Mouse (Mus musculus): ENCODE measurements around the gene Ctsf.
"Not testable (repeated sequence)": the region's sequence is repeated elsewhere in the genome, so short reads cannot be mapped to it uniquely, and the experiment has no call there.

Ctsf gene

DNA sequence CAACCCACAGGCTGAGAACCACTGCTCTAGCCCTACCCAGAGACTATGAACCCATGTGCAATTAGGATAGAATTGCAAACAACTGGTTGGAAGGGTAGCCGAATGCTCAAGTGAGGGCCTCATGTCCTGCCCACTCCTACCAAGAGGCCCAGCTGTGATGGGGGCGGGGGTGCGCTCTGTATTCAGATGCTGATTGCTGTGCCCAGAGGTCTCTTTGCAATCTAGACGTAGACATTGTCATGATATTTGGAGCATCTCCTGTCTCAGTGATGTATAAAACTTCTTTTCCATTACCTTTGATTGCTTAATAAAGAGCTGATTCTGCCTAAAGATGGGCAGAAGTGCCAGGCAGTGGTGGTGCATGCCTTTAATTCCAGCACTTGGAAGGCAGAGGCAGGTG lies 5.1 kb upstream of the Ctsf start:
- in situ Hi-C loops (cut with MboI, MseI) = no loop called here

DNA sequence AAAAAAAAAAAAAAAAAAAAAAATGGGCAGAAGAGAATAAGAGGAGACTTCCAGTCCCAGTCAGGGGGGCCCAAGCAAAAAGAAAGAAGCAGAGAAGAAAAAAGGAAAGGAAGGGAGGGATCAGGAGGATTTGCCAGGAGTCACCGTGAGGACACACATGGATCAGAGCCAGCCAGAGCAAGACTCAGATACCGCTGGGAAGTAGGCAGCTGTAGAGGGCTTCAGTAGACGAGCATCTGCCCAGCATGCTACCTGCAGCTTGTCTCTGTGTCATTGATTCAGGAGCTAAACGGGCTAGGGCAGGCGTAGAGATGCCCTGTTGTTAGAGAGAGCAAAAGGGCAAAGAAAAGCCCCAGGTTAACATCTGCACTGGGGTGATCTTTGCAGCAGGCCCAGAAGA lies 4.6 kb upstream of the Ctsf start:
- in situ Hi-C loops (cut with MboI, MseI) = no loop called here

DNA sequence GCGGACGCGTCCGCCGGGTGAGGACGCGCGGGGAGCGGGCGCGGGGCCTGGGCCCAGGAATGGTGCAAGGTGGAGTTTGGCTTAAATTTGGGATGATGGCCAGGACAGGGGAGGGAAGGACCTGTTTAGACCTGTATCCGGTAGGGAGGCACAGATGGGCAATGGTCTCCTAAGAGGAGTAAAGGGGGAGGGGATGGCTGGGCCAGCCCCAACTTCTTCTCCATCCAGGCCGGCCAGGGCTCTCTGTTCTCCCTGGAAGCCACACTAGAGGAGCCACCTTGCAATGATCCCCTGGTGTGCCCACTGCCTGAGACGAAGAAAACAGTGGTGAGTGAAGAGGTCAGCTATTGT lies 515 bp downstream of the Ctsf start:
- in situ Hi-C loops (cut with MboI, MseI) = no loop called here

DNA sequence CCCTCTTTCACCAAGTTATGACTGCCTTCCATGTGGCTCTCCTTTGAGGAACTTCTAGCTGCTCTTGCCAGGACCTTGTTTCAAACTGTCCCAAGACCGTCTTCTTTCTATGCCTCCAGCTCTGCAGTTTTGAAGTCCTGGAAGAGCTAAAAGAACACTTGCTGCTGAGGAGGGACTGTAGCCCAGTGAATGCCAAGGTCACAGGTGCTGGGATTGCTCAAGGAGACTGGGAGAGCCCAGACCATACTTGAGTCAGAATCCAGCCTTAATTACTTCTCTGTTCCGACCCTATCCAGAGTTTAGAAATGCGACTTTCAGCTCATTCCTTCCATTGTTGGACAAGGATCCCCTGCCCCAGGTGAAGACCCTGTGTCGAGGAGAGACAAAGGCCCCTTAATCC lies 1.0 kb downstream of the Ctsf start:
- in situ Hi-C loops (cut with MboI, MseI) = no loop called here

DNA sequence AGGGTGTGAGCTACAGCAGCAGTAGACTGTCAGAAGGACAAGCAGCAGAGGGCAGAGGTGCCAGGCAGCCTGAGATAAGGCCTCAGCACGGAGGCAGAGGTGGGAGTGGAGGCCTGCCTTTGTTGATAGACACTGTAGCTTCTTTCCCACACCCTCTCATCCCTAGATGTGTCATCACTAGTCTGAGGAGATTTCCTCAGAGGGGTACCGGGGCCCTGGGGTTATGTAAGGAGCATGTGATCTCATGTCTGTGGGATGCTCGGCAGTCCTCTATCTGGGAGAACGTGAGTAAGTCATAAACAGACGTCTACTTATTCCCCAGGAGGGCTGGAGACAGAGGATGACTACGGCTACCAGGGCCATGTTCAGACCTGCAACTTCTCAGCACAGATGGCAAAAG lies 4.2 kb downstream of the Ctsf start:
- in situ Hi-C loops (cut with MboI, MseI) = no loop called here

DNA sequence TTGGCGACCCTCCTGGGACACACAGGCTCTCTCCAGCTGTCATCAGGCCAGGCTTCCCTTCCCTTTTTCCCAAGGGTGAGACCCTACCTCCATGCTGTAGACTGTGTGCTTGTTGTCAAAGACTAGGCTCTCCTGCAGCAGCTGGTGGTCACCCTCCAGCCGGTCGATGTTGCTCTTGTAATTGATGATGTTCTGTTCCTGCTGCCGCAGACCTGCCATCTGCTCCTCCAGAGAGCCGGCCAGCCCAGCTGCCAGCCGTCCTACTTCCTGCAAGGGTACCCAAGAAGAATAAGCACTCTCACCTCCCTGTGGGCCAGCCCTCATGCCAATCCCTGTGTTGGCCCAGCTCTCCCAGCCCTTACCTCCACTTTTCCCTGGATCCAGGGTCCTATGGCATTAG lies 8.1 kb downstream of the Ctsf start:
- in situ Hi-C loops (cut with MboI, MseI) = no loop called here

DNA sequence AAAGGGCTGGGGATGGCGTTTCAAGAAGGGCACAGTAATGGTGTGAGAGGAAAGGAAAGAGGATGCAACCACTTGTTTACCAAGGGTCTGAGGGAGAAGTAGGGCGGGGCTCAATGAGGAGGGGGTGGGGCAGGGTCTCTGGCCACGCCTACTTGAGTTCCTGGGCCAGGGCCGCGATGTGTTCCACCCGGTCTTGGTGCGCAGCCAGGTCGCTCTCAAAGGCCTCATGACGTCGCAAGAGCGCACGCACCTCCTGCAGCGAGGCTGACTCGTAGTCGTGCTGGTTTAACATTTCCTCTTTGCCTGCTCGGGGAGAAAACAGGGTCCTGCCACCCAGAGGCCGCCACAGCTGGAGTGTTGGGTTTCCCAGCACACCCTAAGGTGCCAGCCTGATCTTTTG lies 10.2 kb downstream of the Ctsf start:
- in situ Hi-C loops (cut with MboI, MseI) = no loop called here

DNA sequence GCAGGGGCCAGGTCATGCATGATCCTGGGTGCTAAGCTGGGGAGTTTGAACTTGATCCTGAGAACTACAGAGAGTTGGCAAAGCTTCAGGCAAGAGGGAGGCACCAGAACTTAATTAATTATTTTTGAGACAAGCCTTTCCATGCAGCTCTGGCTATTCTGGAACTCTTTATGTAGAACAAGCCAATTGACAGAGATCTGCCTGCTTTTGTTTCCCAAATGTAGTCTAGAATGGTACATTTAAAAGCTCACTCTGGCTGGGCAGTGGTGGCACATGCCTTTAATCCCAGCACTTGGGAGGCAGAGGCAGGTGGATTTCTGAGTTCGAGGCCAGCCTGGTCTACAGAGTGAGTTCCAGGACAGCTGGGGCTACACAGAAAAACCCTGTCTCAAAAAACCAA lies 19.7 kb downstream of the Ctsf start:
- in situ Hi-C loops (cut with MboI, MseI) = not testable (repeated sequence)

DNA sequence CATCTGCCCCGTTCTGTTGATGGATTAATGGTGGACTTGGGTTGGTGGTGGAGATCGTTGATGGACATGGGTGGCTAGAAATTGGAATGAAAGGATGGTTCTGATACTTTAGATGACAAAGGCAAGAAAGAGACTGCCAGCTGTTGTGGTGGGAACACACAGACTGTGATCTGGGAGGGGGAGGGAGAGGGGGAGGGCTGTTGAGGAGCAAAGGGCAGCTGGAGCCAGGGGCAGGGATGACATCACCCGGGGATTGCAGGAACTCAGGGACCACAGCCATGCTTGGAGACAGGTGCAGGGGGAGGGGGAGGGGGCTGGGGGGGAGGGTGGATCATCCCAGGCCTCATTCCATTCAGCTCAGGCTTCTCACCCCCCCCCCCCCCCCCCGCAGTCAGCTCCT lies 21.3 kb downstream of the Ctsf start:
- in situ Hi-C loops (cut with MboI, MseI) = no loop called here

DNA sequence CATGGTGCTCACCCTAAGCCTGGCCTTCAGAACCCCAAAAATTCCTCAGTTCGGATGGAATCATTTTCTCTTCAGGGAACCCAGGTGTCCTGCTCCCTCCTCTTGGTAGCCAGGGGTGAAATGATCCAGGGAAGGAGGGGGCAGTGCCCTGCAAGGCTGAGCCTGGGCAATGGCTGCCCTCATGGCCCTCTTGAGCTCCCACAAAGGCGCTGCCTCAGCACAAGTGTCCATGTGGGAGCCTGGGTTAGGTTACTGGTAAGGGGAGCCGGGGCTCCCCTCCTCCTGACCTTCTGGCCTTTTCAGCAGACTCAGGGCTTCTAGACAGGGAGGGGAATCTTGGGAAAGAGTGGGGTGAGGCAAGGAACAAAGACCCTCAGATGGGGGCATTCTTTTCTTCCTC lies 21.8 kb downstream of the Ctsf start:
- in situ Hi-C loops (cut with MboI, MseI) = no loop called here

DNA sequence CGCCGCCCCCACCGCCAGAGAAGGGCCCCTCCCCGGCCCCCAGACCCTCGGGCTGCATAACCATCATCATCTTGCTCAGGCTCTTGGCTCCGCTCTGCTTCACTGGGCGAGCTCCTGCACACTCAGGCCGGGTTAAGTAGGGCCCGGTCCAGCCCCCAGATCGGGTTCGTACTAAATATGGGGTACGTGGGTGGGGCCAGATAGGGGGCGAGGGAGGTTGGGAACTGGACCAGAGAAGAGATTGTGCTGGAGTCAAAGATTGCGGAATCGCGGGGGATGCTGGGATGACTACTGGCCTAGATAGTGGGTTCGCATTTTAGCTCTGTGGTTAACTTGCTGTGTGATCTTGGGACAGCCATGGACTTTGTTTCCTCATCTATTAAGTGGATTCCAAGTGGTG lies 22.9 kb downstream of the Ctsf start, which contains the start of gene Actn3:
Gene Actn3, minus strand, starts transcription at position 125 of the 400 bp plus-strand sequence.
- in situ Hi-C loops (cut with MboI, MseI) = no loop called here

DNA sequence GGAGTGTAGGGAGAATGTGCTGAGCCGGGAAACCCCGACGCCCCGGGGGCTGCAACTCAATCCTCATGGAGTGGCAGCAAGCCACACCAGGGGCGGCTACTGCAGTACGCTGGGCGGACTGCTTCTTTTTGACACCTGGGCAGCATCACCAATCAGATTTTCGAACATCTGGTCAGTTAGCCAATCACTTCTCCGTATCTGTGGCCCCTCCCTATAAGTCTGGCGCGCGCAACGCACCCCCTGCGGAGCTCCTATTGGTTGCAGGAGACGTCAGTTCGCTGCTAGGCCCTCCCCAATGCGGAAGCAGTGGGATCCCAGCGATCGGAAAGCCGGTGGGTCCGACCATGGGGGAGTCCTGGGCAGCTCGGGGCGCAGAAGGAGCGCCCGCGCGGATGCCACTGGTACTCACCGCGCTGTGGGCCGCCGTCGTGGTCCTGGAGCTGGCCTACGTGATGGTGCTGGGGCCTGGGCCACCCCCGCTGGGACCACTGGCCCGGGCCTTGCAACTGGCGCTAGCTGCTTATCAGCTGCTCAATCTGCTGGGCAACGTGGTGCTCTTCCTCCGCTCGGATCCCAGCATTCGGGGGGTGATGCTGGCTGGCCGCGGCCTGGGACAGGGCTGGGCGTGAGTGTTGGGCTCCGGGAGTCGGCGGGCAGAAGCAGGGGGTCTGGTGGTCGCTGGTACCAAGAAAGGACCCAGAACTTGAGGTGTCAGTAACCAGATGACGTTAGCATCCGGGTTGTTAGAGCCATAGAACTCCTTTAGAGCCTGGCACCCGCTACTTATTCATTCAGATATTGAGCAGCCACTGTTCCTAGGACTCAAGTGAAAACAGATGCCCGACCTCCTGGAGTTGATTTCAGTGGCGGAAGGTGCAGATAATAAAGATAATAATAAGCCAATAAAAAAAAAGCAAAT lies 23.7 kb downstream of the Ctsf start, which contains the start of gene Zdhhc24:
Gene Zdhhc24, plus strand, starts transcription at position 264 of the 919 bp plus-strand sequence.
- in situ Hi-C loops (cut with MboI, MseI) = no loop called here

DNA sequence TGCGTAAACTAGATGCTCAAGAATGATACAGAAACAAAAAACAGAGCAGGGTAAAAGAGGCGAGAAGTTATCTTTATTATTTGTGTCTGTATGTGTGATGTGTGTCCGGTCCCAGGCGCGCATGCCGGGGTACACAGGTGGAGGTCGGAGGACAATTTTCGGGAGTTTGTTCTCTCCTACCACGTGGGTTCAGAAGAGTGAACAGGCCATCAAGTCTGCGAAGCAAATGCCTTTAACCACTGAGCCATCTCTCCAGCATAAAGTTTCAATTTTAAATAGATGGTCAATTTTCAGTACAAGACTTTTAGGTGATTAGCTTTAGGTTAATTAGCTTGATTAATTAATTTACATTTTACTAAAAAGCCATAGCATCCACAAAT lies 24.4 kb downstream of the Ctsf start:
- in situ Hi-C loops (cut with MboI, MseI) = no loop called here

DNA sequence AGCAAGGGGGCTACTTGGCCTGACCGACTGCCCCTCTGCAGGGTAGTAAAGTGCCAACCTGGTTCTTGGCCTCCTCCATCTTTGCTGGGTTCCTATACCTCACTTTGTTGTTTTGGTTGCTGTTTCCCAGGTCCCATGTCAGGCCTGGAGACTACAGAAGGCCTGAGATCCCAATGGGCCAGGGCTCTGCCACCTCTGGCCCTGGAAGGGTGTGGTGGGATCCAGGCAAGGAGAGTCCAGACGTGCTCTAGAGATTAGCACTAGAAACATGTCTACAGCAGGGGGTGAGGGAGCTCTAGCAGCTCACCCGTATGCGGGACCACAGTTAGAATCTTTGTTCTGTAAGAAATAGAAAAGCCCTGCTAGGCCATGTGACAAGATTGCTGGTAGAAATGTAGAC lies 29.0 kb downstream of the Ctsf start:
- in situ Hi-C loops (cut with MboI, MseI) = no loop called here

DNA sequence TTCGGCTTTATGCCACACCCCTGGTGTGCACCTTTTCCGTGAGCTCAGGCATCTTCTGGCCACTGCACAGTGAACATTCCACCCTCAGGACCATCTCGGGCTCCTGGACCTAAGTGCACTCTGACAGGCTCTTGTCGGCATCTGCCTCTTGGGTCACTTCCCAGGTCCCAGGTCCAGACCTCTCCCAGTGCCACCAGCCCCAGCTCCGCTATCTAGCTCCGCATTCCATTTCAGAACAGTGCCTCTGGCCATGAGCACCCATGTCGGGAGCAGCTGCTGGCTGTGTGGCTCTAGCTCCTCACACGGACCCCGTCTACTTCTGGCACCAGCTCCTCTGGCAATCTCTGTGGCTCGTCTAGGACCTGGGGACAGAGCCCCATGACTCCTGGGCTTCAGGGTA lies 34.9 kb downstream of the Ctsf start:
- in situ Hi-C loops (cut with MboI, MseI) = loop anchor here (5.0 kb wide), 2 partner anchors 38 to 68 kb away; partner anchors contain the start of gene Dpp3

DNA sequence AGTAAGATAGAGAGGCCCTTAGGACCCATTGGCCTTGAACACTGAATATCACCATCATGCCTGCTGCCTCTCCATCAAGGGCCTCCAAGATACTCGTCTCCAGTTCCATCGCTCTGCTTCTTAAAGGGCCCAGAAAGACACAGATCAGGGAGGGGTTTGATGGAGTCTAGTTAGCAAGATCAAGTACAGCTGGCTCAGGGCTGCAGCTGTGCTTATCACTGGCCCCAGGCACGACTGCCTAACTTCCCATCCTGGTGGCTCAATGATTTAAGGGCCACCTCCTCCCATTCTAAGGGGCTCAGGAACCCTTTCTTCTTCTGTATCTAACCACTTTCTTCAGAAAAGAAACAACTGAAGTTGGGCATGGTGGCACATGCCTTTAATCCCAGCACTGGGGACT lies 36.9 kb downstream of the Ctsf start:
- in situ Hi-C loops (cut with MboI, MseI) = loop anchor here (5.0 kb wide), 1 partner anchor 66 kb away; no protein-coding TSS in a partner anchor

DNA sequence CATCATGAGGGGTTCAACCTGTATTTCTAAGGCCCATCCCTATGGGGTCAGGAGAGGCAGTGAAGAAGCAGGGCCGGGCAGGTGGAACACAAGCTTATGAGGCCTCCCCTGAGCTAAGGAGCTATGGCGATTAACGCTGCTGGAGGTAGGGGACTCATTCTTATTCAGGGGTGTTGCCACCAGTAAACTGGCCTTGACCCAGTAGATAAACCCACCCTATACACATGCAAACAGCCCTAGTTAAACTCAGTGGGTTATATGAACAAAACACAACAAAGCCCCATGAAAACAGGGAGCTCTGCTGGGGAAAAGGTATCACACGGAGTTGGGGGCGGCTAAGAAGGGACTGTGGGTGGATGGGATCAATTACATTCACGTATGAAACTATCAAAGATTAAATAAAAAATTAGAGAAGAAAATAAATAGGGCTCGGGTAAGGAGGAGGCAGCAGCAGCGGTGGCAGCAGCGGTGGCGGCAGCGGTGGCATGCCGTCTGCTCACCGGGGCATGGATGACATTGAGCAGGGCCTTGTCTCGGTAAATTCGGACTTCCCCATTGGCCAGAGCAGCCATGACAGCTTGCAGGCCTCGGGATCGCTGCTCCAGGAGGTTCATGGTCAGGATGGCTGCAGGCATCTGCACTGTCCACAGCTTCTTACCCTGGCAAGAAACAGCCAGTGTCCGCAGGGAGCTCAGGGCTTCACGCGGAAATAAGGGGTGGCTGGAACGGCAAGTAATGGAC lies 42.0 kb downstream of the Ctsf start:
- in situ Hi-C loops (cut with MboI, MseI) = no loop called here

DNA sequence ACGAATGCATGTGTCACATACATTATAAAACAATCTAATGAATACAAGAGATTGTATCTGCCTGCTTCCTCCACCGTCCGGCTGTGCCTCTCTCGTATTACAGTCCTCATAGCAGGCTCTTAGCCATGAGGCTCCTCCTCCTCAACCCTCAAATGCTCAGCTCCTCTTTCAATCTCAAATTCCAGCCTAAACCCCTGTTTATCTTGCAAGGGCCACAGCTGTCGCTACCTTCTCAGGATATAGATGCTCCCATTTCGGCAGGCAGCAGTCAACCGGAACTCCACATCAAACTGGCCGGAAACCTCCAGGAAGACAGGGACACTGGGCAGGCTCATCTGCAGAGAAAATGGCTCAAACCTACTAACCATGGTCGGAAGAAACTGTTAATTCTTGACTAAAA lies 44.0 kb downstream of the Ctsf start:
- in situ Hi-C loops (cut with MboI, MseI) = no loop called here

DNA sequence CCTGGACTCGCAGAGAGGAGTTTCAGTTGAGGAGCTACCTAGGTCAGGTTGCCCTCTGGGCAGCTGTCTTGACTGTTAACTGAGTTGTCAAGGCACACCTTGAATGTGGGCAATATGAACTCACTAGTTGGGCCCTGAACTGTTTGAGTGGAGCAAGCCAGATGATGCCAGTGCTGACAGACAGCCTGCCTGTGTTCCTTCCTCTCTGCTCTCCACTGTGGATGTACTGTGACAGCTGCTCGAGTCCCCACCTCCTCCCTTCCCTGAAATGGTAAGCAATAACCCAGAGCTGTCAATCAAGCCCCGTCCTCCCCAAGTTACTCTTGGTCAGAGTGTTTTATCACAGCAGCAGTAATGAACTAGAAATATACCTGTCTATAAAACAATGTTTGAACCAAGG lies 45.0 kb downstream of the Ctsf start:
- in situ Hi-C loops (cut with MboI, MseI) = no loop called here

DNA sequence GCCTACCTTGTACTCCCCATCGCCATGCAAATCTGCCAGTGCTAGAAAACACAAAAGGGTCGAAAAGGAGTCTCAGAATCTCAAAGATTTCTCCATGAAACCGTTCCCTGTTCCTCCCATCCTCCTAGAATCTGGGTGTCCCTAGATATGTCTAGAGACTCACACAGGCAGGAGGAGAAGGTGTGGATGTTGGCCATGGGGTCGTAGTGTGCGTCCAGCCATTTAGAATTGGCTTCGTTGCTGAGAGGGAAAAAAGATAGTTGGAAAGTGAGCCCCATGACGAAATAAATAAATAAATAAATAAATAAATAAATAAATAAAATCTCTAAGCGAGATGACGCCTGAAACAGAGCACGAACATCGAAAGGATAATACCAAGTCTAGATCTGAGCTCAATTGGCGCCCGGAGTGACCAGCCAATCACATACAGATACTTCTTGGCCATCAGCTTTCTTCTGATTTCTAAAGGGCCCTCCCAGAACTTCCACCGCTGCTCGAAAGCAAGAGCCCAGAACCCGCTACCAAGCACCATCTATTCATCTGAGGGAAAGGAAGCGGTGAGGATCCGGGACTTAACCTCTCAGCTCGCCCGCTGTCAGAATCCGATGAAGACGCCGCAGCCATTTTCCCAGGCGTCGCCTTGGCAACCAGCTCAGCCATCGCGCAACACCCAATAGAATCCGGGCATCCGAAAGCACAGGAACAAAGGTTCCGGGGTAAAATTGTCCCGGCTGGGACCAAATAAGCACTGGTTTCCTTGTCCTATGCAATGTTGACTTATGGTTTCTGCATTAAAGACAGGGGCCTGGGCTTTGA lies 51.3 kb downstream of the Ctsf start, which contains the start of gene Bbs1:
Gene Bbs1, minus strand, starts transcription at position 650 of the 816 bp plus-strand sequence.
- in situ Hi-C loops (cut with MboI, MseI) = loop anchor here (5.0 kb wide), 1 partner anchor 36 kb away; the partner anchor contains the start of gene Peli3

DNA sequence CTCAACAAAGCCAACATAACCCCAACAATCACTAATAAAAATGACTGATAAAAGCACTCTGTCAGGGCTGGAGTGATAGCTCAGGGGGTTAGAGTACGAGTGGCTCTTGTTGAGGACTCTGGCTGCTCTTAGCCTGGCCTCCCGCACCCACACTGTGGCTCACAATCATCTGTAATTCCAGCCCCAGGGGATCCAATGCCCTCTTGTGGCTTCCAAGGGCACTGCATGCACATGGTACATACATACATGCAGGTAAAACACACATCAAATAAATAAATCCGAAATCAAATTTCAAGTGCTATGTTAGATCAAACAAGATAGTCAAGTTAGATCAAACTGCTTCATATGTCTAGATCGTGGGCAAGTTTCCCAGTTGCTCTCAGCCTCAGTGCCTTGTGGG lies 53.2 kb downstream of the Ctsf start:
- in situ Hi-C loops (cut with MboI, MseI) = loop anchor here (5.0 kb wide), 1 partner anchor 34 kb away; the partner anchor contains the start of gene Peli3

DNA sequence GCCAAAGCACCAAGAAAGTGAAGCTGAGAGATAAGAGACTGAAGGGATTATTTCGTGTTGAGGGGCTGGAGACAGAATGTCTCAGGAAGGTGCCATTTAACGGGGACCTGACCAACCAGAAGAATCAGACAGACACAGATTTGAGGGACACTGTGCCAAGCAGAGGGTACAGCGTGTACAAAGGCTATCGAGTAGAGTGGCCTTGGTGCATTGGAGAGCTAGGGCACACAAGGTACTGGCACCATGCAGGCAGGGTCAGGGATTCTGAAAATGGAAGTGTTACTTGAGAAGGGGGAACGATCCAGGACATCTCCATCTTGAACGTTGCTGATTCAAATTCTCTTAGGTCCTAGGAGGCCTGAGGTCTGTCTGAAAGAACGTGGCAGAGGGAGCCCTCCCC lies 54.4 kb downstream of the Ctsf start:
- in situ Hi-C loops (cut with MboI, MseI) = loop anchor here (5.0 kb wide), 1 partner anchor 33 kb away; the partner anchor contains the start of gene Peli3
